Mouse (Mus musculus) c-Kit-positive CD71-positive TER-119-positive erythroid progenitor cells, embryonic 14.5 days (primary cell): Measurements from ENCODE around the gene Krt222.
"Not testable (repeated sequence)": the region's sequence is repeated elsewhere in the genome, so short reads cannot be mapped to it uniquely, and the experiment has no call there.

Experiments used
- DNase-seq: peaks from one replicate; pipeline ENCODE4 v3.0.0-alpha.2; 2013; ENCODE audit warnings: low spot score

Gene Krt222

DNA sequence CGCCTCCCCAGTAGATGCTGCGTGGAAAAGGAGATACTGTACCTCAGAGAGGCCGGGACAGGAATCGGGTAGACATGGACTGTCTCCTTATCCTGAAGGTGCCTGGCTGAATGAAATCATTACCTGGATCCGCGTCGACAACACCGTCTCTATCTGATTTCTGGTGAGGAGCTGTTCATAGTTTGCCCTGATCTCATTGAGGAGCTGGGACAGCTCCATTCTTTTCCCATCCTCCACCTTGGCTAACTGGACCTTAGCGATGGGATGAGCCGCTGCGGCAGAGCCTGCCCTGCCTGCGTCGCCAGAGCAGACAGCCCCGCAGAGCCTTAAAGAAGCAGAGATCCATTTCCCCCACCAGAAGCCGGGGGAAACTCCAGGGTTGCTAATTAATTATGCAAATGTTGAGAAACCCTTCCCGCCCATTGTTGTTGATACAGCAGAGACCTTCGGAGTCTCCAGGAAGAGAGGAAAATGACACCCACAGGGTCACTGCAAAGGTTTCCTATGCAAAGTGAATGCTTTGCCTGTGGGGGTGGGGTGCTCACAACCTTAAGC, at the start of gene Krt222:
Gene Krt222, minus strand, starts transcription at position 266 of the 555 bp plus-strand sequence.
- no peak for DNase-seq

DNA sequence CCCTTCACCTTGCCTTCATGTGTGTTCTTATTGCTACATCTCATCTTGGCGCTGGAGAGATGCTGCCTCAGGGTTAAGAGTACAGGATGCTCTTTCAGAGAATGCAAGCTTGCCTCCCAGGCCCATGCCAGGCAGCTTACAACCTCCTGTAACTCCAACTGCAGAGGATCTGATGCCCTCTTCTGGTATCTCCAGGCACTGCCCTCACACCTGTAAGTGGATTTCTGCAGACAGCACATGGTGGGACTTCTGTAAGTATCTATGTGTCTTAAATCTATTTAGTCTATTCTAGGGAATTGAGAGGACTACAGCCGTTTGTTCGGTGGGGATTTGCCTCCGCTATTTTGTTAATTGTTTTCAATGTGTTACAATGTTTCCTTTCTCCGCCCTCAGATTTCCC, 49.0 kb upstream of the Krt222 start:
- no peak for DNase-seq

DNA sequence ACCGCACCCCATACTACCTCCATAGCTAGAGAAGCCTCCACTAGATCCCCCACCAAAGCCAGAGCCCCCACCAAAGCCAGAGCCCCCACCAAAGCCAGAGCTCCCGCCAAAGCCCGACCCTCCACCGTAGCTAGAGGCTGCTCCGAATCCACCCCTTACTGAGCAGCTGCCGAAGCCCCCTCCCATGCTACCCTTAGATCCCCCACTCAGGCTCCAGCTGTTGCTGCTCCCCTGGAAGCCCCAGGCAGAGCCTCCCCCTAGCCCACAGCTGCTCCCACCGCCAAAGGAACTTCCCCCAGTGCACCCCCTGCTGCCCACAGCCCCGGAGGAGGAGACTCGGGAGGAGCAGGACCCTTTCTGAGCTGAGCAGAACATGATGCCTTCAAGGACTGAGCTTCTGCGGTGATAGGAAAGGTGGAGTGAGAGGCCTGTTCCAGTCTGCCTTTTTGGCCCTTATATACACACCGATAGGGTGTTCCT, 41.0 kb upstream of the Krt222 start, which contains the start of gene Krt24:
Gene Krt24, minus strand, starts transcription at position 430 of the 480 bp plus-strand sequence.
- no peak for DNase-seq

DNA sequence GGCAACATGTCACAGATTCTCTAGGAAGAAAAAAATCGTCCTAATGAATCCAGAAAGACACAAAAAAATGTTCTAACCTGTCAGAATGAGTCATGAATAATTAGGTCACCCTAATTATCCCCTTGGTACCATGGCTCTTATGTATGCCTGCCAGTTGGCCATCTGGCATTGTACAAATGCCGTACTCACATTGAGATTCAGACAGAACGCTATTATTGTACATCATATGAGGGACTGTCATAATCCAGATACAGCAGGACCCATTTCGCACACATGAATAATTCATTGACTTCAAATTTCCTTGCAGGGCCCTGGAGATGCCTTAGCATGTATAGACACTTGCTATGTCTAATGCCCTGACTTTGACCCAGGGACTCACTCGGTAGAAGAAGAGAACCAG, 40.1 kb upstream of the Krt222 start:
- no peak for DNase-seq

DNA sequence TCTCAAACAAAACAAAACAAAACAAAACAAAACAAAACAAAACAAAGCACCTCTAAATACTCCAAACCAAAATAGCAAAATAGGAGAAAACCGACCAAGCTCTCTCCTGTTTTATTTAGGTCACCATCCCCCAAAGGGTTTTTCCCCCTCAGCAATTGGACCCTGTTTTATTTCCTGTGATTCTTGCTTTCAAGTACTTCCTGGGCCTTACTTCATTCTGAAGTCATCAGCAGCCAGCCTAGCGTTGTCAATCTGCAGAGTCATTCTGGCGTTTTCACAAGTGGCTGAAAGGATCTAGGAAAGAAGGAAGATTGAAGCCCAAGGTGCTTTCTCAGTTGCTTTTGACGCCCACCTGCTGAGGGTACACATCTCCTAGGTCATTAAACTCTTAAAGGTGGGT, 39.4 kb upstream of the Krt222 start:
- no peak for DNase-seq

DNA sequence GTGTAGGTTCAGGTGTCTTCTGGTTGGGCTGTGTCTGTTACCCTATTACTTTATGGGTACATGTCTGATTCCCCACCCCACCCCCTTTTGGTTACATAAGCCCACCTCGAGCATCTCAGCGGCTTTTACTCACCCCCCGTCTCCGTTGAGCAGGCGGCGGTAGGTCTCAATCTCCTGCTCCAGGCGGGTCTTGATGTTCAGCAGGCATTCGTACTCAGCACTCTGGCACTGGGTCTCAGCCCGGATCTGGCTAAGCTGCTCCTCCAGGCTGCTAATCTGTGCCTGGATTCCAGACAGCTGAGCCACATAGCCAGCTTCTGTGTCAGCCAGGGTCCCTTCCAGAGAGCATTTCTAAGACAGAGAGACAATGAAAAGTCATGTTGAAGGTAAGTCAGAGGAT, 37.2 kb upstream of the Krt222 start:
- no peak for DNase-seq

DNA sequence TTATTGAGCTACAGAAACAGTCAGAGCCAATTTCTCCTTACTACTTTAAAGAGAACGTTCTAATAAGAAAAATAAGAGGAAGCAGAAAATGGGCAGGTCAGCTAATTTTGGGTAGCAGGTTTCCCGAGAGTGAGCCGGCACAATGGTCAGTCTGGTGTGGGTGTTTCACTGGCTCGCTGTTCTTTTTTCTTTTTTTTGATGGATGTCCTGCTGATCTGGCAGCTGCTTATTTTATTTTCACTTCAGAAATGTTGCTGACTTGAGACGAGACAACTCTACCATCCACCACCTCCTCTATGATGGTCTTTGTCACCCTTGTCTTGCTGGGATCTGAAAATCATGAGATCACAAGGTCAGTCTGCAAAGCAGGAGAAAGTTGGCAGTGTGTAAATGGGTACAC, 36.1 kb upstream of the Krt222 start:
- DNase-seq, result no peak

DNA sequence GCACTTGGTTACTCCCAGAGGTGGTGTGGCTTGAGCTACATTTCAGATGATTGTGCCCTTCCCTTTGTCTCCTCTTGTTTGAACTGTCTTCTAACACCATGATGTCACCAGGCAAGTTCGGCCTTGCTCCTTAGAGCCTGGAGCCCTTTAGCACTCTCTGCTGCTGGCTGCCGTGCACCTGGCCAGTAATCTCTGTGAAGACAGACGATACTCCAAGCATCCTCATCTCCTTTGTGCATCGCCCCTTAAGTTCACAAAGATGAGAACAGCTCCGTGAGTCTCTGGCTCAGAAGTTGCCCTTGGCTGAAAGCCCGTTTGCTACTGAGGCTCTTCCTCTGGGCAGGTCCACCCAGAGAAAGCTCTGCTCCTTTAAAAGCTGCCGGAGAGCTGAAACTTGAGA, 32.9 kb upstream of the Krt222 start:
- DNase-seq, result no peak

DNA sequence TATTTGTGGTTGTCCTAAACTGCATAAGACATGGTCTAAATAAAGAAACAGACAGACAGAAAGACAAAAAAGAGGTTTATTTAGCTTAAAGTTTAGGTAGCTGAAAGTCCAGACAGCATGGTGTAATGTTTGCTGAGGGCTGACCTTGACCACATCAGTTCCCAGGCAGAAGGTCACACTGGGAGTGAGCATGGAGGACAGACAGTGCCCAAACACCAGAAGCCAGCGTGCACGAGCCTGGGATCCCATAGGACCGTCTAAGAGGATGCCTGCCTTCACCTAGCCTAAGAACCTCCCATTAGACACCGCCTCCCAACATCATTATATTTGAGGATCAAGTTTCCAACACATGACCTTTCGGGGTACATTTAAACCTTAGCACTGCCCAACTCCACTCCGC, 31.7 kb upstream of the Krt222 start:
- DNase-seq, result no peak

DNA sequence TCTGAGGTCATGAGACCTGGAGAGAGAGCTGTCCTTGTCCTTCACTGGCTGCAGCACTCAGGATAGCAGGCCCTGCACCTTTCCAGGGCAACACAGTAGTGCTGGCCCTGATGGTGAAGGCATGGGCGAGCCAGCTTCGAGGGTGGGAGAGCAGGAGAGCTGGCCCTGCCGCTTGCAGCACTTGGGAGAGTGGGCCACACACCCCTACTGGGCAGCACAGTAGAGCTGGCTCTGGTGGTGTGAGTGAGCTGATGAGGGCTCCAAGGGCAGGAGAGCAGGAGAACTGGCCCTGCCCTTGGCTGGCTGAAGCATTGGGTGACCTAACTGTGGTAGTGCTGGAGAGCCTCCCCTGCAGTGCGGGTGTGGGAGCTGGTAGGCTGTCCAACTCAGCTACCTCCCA, 28.8 kb upstream of the Krt222 start:
- DNase-seq, result no peak

DNA sequence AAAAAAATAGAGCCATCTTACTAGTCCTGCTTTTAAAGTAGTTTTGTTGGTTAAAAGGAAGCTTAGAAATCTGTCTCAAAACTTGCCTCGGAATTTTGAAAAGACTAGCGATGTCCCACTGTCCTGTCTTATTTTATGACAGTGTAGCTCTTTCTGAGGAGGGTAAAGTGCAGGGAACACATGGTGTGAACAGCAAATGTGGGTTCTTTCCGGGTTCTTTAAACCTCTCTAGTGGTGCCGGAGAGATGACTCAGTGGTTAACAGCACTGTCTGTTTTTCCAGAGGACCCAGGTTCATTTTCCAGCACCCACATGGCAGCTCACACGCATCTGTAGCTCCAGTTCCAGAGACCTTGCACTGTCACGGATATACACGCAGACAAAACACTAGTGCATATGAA, 25.3 kb upstream of the Krt222 start:
- DNase-seq, result no peak

DNA sequence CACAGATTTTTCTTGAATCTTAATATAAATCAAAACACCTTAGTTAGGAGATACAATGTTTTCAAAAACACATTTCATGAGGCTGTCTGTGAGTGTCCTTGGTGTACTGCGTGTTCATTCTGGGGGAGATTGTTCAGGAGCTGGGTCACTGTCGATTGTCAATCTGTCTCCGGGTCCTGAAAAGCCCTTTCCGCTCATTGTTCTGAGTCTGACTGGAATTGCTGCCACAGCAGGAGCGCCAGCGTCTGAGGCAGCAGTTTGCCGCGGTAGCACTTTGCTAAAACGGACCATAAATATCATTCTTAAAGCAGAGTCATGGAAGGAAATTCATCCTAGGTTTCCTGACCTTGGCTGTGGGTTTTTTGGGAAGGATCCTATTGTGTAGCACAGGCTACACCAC, 21.9 kb upstream of the Krt222 start:
- no peak for DNase-seq

DNA sequence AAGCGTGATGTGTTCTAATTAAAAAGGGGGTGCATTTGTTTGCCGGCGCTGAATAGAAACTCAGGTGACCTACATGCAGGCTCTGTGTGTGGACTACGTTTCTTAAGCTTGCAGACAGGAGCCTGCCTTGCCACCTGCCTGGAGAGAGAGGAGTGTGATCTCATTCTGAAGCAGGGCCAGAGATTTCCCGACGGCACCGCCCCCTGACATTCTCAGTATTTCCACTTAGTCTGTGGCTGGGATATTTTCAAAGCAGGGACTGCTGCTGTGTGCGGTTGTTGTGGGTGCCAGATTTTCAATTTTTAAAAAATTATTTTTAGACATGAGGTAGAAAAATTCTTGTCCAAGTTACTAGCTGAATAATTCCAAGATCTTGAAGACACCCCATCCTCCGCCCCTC, 21.3 kb upstream of the Krt222 start:
- DNase-seq, result no peak

DNA sequence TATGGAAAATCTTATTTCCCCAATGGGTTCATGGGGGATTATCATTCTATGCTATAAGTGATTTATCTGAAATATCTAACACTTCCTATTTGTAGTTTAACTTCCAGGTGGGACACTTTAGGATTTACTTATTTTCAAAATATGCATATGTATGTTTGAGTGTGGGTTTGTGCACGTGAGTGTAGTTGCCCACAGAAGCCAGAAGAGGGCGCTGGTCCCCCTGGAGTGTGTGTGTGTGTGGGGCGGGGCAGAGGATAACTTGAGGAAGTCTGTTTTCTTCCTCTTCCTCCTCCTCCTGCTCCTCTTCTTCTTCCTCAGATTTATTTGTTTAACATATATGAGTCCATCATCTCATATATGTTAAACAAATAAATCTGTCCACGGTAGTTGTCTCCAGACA, 12.3 kb upstream of the Krt222 start:
- no peak for DNase-seq

DNA sequence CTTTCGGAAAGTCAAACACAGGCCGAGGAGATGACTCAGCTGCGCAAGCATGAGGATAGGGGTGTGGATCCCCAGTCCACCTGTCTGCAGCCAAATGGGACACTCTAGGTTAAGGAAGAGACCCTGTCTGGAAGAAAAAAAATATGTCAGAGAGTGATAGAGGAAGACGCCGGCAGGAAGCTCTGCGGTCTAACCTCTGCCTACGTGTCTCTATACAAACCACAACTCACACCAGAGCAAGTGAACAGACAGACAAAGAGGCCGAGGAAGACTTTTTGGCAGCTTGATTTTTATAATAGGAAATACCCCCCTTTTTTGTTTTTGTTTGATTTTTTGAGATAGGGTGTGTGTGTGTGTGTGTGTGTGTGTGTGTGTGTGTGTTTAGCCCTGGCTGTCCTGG, 11.4 kb upstream of the Krt222 start:
- no peak for DNase-seq

DNA sequence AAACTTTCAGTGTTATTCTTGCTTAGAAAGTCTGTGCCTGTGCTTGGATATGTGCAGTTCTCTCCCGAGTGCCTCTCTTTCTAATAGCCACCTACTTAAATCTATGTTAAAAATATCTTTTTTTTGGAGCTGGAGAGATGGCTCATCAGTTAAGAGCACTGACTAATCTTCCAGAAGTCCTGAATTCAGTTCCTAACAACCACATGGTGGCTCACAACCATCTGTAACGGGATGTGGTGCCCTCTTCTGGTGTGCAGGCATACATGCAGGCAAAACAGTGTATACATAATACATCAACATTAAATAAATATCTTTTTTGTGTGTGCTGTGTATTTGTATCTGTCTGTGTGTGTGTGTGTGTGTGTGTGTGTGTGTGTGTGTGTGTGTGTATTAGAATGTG, 10.0 kb upstream of the Krt222 start:
- no peak for DNase-seq

DNA sequence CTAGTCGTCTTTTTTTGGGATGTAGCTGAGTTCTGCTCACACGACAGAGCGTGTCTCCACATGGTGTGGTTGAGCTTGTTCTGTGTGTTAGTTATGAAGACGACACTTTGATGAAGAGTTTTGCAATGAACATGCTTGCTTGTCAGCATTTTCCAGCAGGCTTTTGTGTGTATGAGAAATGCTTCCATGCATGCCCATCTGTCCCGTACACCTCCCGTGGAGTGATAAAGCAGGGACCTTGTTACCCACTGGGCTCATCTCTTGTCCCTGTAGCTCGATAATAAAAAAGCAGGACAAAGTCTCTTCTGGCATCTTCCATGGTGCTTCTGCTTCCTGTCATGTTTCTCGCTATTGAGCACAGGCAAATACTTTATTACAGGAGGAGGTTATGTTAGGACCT, 8.8 kb upstream of the Krt222 start:
- DNase-seq, result no peak

DNA sequence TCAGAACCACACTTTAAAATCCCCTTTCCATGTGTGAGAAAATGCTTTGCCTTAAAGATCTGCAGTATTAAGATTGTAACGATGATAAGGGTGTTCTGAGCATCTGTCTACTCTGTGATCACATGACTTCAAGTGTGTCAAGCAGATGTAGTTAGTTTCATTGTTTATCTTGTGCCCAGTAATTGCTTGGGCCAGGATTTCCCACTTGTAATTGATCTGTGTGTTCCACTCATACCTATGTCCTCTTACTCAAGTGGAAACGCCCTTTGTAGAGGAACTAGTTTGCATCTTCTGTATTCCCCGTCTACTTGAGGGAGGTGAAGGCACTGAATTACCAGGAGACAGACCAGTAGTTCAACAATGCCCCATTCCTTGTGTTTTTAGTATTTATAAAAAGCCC, 6.8 kb upstream of the Krt222 start:
- DNase-seq, result no peak

DNA sequence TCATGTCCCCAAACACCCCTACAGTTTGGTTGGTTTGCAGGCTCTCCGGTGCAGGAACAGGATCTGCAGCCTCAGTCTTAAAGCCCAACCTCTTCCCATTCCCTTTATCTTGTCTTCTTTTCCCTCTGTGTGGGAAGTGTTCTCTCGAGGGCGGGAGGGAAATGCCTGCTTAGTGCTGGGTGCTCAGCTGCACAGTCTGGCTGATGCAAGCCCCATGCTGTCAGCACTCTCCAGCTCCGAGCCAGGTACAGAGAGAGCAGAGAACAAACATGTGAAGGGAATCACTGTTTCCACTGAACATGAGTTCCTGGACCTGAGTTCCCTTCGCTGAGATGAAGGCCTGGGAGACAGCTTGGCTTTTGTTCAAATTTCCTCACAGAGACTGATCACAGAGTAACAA, 6.4 kb upstream of the Krt222 start:
- no peak for DNase-seq

DNA sequence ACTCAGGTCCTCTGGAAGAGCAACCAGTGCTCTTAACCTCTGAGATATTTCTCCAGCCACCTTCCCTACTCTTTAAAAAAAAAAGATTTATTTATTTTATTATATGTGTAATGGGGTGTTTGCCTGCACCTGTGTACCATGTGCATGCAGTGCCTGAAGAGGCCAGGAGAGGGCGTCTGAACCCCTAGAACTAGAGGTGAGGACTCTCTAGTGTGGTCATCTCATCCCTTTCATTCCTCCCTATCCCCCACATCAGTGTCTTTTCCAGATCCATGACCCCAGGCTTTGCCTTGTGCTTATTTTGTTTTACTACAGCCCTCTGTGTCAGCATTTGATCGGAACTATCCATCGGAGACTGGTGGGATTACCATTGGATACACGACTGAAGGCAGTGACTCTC, 5.2 kb upstream of the Krt222 start:
- no peak for DNase-seq

DNA sequence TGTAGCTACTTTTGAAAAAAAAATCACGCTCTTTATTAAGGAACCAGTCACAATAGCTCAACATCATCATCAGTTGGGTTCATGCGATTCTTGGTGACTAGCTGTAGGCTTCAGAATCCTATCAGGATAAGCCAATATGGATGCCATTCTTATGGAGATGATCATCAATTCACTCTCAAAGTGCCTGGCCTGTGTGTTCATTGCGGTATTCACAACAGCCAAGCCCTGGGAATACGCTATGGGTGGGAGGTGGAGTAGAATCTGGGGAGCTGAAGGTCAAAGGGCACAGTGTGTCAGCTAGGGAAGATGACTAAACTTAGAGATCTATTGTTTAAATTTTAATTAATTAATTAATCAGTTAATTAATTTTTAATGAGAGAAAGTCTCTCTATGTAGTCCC, 4.0 kb upstream of the Krt222 start:
- no peak for DNase-seq

DNA sequence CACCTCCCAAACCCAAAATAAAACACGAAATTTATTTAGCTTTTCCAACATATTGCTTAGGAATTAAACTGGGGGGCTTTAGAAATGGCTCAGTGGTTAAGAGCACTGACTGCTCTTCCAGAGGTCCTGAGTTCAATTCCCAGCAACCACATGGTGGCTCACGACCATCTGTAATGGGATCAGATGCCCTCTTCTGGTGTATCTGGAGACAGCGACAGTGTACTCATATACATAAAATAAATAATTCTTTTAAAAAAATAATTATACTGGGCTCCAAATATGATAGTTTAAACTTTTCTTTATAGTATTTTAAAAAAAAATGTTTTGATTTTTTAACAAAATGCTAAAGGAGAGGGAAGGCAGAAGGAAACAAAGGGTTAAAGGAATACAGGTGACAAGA, 634 bp upstream of the Krt222 start:
- not testable (repeated sequence) for DNase-seq

DNA sequence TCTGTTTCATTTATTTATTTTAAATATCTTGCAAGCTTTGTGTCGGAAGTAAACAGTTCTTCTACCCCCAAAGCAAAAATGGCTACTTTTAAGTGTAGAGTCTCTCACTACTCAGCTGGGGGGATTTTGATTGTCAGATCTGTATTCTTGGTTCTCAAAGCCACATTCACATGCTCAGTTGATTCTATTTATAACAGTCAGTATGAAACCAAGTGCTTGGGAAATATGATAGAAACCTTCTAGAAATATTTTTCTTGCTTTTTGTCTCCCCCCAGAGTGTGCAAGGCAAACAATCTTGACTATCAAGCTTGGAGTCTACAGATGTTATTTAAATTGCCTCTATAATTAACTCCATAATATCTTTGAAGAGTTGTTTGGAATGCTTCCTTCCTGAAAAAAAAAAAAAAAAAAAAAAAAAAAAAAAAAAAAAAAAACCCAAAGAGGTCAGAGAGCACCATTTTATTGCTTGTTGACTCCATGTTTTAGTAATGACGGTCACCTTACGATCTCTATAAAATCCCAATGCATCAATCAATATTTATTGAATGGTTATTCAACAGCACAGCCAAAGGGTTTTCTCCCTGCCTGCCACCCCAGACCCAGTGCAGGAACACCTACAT, 575 bp downstream of the Krt222 start:
- no peak for DNase-seq

DNA sequence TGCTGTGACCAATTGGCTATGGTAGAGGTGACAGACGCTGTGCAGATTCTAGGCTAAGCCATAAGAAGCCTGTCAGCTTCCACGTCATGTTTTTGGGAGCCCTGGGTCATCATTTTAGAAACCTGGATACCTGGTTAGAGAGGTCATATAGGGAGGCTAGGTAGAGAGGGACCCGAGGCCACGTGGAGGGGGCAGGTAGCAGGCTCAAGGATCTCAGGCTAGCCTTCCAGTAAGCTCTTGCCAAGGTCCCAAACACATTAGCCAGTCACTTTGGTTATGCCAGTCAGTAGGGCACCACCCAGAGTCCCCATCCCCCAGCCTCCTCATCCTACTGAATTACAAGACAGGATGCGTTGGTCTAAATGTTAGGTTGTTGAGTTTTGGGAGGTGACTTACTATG, 1.8 kb downstream of the Krt222 start:
- no peak for DNase-seq
